Mouse (Mus musculus) lung, postnatal 25 days (tissue): ENCODE measurements around the gene Stx6.

Source experiments
- DNase-seq: peaks from one replicate; pipeline ENCODE4 v3.0.0; 2022; ENCODE audit warnings: low spot score

The Stx6 gene

DNA sequence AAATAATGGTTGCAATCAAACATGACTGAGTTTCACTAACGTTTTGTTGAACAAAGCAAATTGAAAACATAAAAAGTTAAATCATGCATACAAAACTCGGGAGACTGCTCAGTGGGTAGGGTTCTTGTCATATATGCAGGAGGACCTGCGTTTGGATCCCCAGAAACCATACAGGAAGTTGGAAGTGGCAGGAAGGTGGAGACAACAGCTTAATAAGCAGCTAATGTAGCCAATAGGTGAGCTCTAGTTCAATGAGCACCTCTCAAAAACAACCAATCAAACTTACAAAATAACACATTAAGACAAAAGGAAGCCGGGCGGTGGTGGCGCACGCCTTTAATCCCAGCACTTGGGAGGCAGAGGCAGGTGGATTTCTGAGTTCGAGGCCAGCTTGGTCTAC is 95.8 kb downstream of the Stx6 start:
- DNase-seq: no peak
